In the genomic region with DNA sequence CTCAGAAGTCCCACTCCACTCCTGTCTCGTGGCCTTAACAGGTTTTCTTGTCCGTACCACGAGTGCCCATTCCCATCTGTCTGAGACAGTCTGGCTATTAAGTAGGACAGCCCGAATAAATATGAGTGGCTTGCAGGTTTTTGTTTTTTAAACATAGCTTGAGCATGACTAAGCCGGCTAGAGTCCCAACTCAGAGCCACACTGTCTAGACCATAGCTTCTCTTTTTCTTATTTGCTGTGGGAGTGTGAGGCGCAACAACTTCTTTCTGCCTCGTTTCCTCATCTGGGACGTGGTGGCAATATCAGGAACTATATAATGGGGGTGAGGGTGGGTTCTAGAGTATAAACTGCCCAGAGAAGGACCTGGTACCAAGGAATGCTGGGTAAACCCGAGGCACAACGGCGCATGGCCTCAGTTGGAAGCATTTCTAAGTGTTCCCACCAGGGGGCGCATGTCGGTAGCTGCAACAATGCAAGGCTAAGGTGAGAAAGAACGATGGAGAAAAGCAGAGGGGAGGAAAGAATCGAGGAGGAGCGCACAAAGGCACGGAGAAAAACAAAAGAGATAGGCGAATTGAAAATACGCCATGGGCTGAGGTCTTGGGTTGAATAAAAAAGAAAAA, we compare ENCODE assay signal across 8 mouse cellular contexts. TPM values are rescaled to one million over a fixed set of nuclear protein-coding genes. Genes with fewer than 3 reads are reported as not detected.
DNase-seq lines count a peak whose midpoint lies in the region; ATAC-seq and TF ChIP-seq lines count a peak whose summit lies in the region.

No protein-coding gene starts in this region.

- no peaks in the 10 kb centered on the region for H3K4me1 ChIP-seq in embryonic facial prominence, embryonic 11.5 days (ENCODE audit: control insufficient read depth, insufficient read depth, low read length)
- H3K4me1 ChIP-seq in liver, adult 2 months (ENCODE audit: control insufficient read depth, insufficient read depth, low read length), result peaks cover 15% of the 10 kb centered on the region
- H3K4me1 ChIP-seq in neural tube, embryonic 11.5 days (ENCODE audit: control insufficient read depth, insufficient read depth, low read length), result no peaks in the 10 kb centered on the region
- H3K4me1 ChIP-seq in stomach, embryonic 15.5 days, result peaks cover 11% of the 10 kb centered on the region; the same call in 1 of the 2 replicates

- DNase-seq in 3T3-L1 (ENCODE audit: low read depth, low spot score), result peak; percentile 81
- peak; percentile 86 for DNase-seq in adrenal gland, postnatal 14 days
- peak; percentile 88 for DNase-seq in embryonic facial prominence, embryonic 11.5 days (ENCODE audit: low spot score)
- DNase-seq in heart, adult 8-10 months (ENCODE audit: low spot score), result peak; percentile 59
- DNase-seq in kidney, adult 9 months, result peak; percentile 82
- DNase-seq in liver, adult 2 months (ENCODE audit: extremely low read depth, low read depth, low spot score), result peak; percentile 58
- DNase-seq in neural tube, embryonic 11.5 days (ENCODE audit: low spot score), result peak; percentile 83

- TF ChIP-seq CTCF in liver, adult 2 months (IDR thresholded peaks at IDR 0.05; ENCODE audit: low read depth, low read length), result peak; percentile 88

- TF ChIP-seq POLR2A in liver, adult 2 months (IDR thresholded peaks at IDR 0.05; ENCODE audit: extremely low read depth, insufficient read depth, low read length), result no peak

- H3K9me3 ChIP-seq in embryonic facial prominence, embryonic 11.5 days (replicated peaks; ENCODE audit: control insufficient read depth, low read length), result no peaks in the 10 kb centered on the region
- H3K9me3 ChIP-seq in neural tube, embryonic 11.5 days (ENCODE audit: control insufficient read depth, low read length), result no peaks in the 10 kb centered on the region
- H3K9me3 ChIP-seq in stomach, embryonic 15.5 days, result no peaks in the 10 kb centered on the region

- no peaks in the 10 kb centered on the region for H3K27me3 ChIP-seq in embryonic facial prominence, embryonic 11.5 days (ENCODE audit: control insufficient read depth, insufficient read depth, low read length)
- H3K27me3 ChIP-seq in liver, adult 2 months (ENCODE audit: control insufficient read depth, insufficient read depth, low read length), result no peaks in the 10 kb centered on the region
- H3K27me3 ChIP-seq in neural tube, embryonic 11.5 days (ENCODE audit: control insufficient read depth, insufficient read depth, low read length), result no peaks in the 10 kb centered on the region
- no peaks in the 10 kb centered on the region for H3K27me3 ChIP-seq in stomach, embryonic 15.5 days (replicated peaks)

- 0 out of 2 replicates have a peak overlapping the region, but pooled peaks have one; percentile 5 for H3K9ac ChIP-seq in embryonic facial prominence, embryonic 11.5 days (replicated peaks; ENCODE audit: low read length)
- no peak overlapping the region for H3K9ac ChIP-seq in liver, adult 2 months (ENCODE audit: low read depth, low read length)
- H3K9ac ChIP-seq in neural tube, embryonic 11.5 days (ENCODE audit: low read length), result no peak overlapping the region
- H3K9ac ChIP-seq in stomach, embryonic 15.5 days, result no peak overlapping the region

- no peak overlapping the region for H3K27ac ChIP-seq in embryonic facial prominence, embryonic 11.5 days (replicated peaks; ENCODE audit: low read depth, low read length)
- no peak overlapping the region for H3K27ac ChIP-seq in liver, adult 2 months (replicated peaks; ENCODE audit: insufficient read depth, low read depth, low read length)
- H3K27ac ChIP-seq in neural tube, embryonic 11.5 days (ENCODE audit: low read depth, low read length), result no peak overlapping the region
- H3K27ac ChIP-seq in stomach, embryonic 15.5 days, result peak overlapping the region; percentile 81; the same call in 1 of the 2 replicates

- peak; percentile 29; the same call in 1 of the 2 replicates for ATAC-seq in embryonic facial prominence, embryonic 11.5 days (replicated peaks; ENCODE audit: insufficient number of reproducible peaks, low FRiP score, low TSS enrichment, low read depth)
- ATAC-seq in neural tube, embryonic 11.5 days (ENCODE audit: insufficient read depth, low FRiP score, low TSS enrichment), result peak; percentile 76
- no peak for ATAC-seq in stomach, embryonic 15.5 days (ENCODE audit: insufficient read depth, low FRiP score, low read depth)

- H3K79me2 ChIP-seq in liver, adult 2 months (ENCODE audit: control insufficient read depth, insufficient read depth, low read length), result no peaks in the 10 kb centered on the region

- no peak overlapping the region for H3K4me2 ChIP-seq in embryonic facial prominence, embryonic 11.5 days (ENCODE audit: low read depth, low read length)
- no peak overlapping the region for H3K4me2 ChIP-seq in neural tube, embryonic 11.5 days (ENCODE audit: low read depth)
- H3K4me2 ChIP-seq in stomach, embryonic 15.5 days, result no peak overlapping the region

- 38% methylated on average over 19 of the region's 19 CpGs for WGBS in embryonic facial prominence, embryonic 11.5 days
- 31% methylated on average over 19 of the region's 19 CpGs for WGBS in liver, adult 2 months
- 35% methylated on average over 19 of the region's 19 CpGs for WGBS in neural tube, embryonic 11.5 days
- WGBS in stomach, embryonic 15.5 days, result 33% methylated on average over 19 of the region's 19 CpGs

- no peak overlapping the region for H3K4me3 ChIP-seq in embryonic facial prominence, embryonic 11.5 days (ENCODE audit: low read depth, low read length)
- H3K4me3 ChIP-seq in liver, adult 2 months (ENCODE audit: insufficient read depth, low read depth, low read length), result no peak overlapping the region
- H3K4me3 ChIP-seq in neural tube, embryonic 11.5 days (ENCODE audit: low read depth, low read length), result no peak overlapping the region
- H3K4me3 ChIP-seq in stomach, embryonic 15.5 days (replicated peaks), result no peak overlapping the region

- no peaks in the 10 kb centered on the region for H3K36me3 ChIP-seq in embryonic facial prominence, embryonic 11.5 days (replicated peaks; ENCODE audit: control insufficient read depth, insufficient read depth, low read depth, low read length)
- H3K36me3 ChIP-seq in liver, adult 2 months (ENCODE audit: control insufficient read depth, insufficient read depth, low read length), result no peaks in the 10 kb centered on the region
- H3K36me3 ChIP-seq in neural tube, embryonic 11.5 days (ENCODE audit: control insufficient read depth, insufficient read depth, low read length), result no peaks in the 10 kb centered on the region
- no peaks in the 10 kb centered on the region for H3K36me3 ChIP-seq in stomach, embryonic 15.5 days

RNA-seq across cellular contexts. Expression of gene Reg4, which starts 5.1 kb away (rescaled TPM):
- total RNA-seq in adrenal gland, postnatal 14 days (2021), result not detected in 2 replicates
- not detected in 2 replicates for polyA plus RNA-seq in embryonic facial prominence, embryonic 11.5 days (2014; fragmentation: Nextera tagmentation; extraction: Ambion mirVana)
- total RNA-seq in heart, adult 8-10 months (2022), result not detected
- total RNA-seq in liver, adult 2 months (2014; rRNA removed), result 0.37 TPM in 1 of 2 replicates, not detected in the other
- polyA plus RNA-seq in liver, adult 2 months (2012; rRNA removed), result not detected in 2 replicates
- not detected in 2 replicates for polyA plus RNA-seq in neural tube, embryonic 11.5 days (2014; fragmentation: Nextera tagmentation; extraction: Ambion mirVana)
- polyA plus RNA-seq in stomach, embryonic 15.5 days (2015; fragmentation: Nextera tagmentation; extraction: Ambion mirVana), result 0.81 and 1.3 TPM in 2 replicates

RNA-seq across cellular contexts. Expression of gene Hmgcs2, which starts 53.1 kb away (rescaled TPM):
- total RNA-seq in adrenal gland, postnatal 14 days (2021), result 33.0 and 171 TPM in 2 replicates
- 1.7 and 2.1 TPM in 2 replicates for polyA plus RNA-seq in embryonic facial prominence, embryonic 11.5 days (2014; fragmentation: Nextera tagmentation; extraction: Ambion mirVana)
- total RNA-seq in heart, adult 8-10 months (2022), result 10 to 100 TPM in 1 of 4 experiments, 1 to 10 TPM in 3; 7.5 to 13.9 (median 9.0) TPM
- total RNA-seq in liver, adult 2 months (2014; rRNA removed), result 687 and 765 TPM in 2 replicates
- 1,077 and 1,098 TPM in 2 replicates for polyA plus RNA-seq in liver, adult 2 months (2012; rRNA removed)
- 0.34 and 0.85 TPM in 2 replicates for polyA plus RNA-seq in neural tube, embryonic 11.5 days (2014; fragmentation: Nextera tagmentation; extraction: Ambion mirVana)
- 55.7 and 61.3 TPM in 2 replicates for polyA plus RNA-seq in stomach, embryonic 15.5 days (2015; fragmentation: Nextera tagmentation; extraction: Ambion mirVana)

Comparison
In these comparisons a context has a peak if more than half of its experiments do, and no peak if none do; other contexts are left out.
1. RNA of gene Hmgcs2, which starts 53.1 kb away (polyA plus RNA-seq): 1,077 to 1,098 TPM in liver, adult 2 months and 55.7 to 61.3 TPM in stomach, embryonic 15.5 days; 1.7 to 2.1 TPM in embryonic facial prominence, embryonic 11.5 days and 0.34 to 0.85 TPM in neural tube, embryonic 11.5 days; every median in the first group is over 10 times any median in the second.
2. Peak in every context shown above with its lines, with median percentiles within 50 percentile points of each other: DNase-seq.